Mouse (Mus musculus): ENCODE results near the gene Trappc6a.

DNA sequence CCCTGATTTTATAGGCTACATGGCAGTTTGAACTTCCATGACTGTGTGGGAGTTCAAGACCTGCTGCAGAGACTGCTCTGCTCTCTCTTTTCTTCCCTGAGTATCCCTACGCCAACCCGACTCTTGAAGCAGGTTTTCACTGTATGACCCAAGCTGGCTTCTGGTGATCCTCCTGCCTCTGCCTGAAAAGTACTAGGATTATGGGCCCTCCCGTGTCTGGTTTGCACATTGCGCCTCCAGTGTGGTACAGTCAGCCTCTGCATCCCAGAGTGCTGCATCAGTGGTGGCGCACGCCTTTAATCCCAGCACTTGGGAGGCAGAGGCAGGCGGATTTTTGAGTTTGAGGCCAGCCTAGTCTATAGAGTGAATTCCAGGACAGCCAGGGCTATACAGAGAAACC lies 1.6 kb downstream of the Trappc6a start:
- TF ChIP-seq CTCF (IDR thresholded peaks at IDR 0.05): no peak
- TF ChIP-seq EP300 (IDR thresholded peaks at IDR 0.05; ENCODE audit: insufficient read depth, low read depth, low read length): no peak
- no peak for TF ChIP-seq POLR2A (IDR thresholded peaks at IDR 0.05; ENCODE audit: insufficient read depth, low read depth, low read length)

Measured in heart, adult 2 months (tissue).